Mouse (Mus musculus) megakaryocyte, embryonic 14.5 days (primary cell): ENCODE results near the gene 1700018B08Rik.

Source experiments
- FLI1 ChIP-seq: IDR thresholded peaks from 2 replicates; pipeline ENCODE4 v1.6.1; 2012; ENCODE audit warnings: low read length, inconsistent platforms, mixed read lengths
- GATA1 ChIP-seq: IDR thresholded peaks from 3 replicates; pipeline ENCODE4 v1.6.1; 2012; ENCODE audit warnings: mixed read lengths, low read length, inconsistent platforms, borderline replicate concordance

DNA sequence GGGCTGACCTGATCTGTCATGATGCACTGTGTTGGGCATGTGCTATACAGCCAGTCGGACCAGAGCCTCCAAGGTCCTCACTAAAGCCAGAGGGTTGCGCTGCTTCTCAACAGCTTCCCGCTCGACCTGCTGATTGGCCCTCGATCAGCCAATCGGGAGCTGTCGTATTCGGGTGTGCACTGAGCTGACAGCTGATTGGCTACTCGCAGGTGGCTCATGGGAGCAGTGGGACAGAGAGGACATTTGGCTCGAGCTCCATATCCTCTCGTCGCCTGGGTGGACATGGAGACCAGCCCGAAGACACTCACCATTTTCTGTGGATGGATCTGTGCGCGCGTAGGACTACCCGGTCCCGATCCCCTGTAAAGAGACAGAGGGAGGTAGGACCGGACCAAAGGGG lies 2.3 kb downstream of the 1700018B08Rik start:
- TF ChIP-seq GATA1 (no peak), FLI1 (no peak)
